Mouse (Mus musculus) MEL (cell line): ENCODE results near the gene Nudt15. TPM values are rescaled to one million over a fixed set of nuclear protein-coding genes. Genes with fewer than 3 reads are reported as not detected.

Source experiments
- DNase-seq: peaks from one replicate; pipeline ENCODE4 v3.0.0; 2011; ENCODE audit warnings: low read depth, low spot score
- H3K27ac ChIP-seq: 2 replicates; pipeline ENCODE4 v1.5.1; 2012; ENCODE audit warnings: low read depth, mild to moderate bottlenecking, control low read depth, low read length, moderate library complexity; ENCODE audit not compliant: control insufficient read depth
- H3K27me3 ChIP-seq, 2 experiments: fragments of 150-350 bp in 1 of 2; sonication (generic) in 1 of 2; 2 replicates each; pipeline ENCODE4 v1.6.1; 2012; ENCODE audit warnings: low read length in 2 of 2, mild to moderate bottlenecking in 2 of 2, improper control_type of control experiment in 1 of 2, moderate library complexity in 1 of 2; ENCODE audit not compliant: insufficient read depth in 2 of 2, control insufficient read depth in 1 of 2
- H3K36me3 ChIP-seq, 2 experiments: 2 replicates each; pipeline ENCODE4 v1.6.1; 2012 to 2014; ENCODE audit warnings: low read length in 2 of 2, improper control_type of control experiment in 1 of 2, inconsistent platforms in 1 of 2, mild to moderate bottlenecking in 1 of 2; ENCODE audit not compliant: insufficient read depth in 2 of 2, control insufficient read depth in 1 of 2
- H3K4me1 ChIP-seq, 2 experiments: fragments of 150-350 bp in 1 of 2; sonication (generic) in 1 of 2; 2 replicates each; pipeline ENCODE4 v1.6.1; 2012; ENCODE audit warnings: low read length in 2 of 2, improper control_type of control experiment in 1 of 2, mild to moderate bottlenecking in 1 of 2; ENCODE audit not compliant: insufficient read depth in 2 of 2, control insufficient read depth in 1 of 2
- H3K4me3 ChIP-seq, 2 experiments: fragments of 150-350 bp in 1 of 2; sonication (generic) in 1 of 2; 2 replicates each; pipeline ENCODE4 v1.5.1; 2012; ENCODE audit warnings: low read depth in 2 of 2, low read length in 2 of 2, mild to moderate bottlenecking in 2 of 2, moderate library complexity in 2 of 2, control low read depth in 1 of 2, improper control_type of control experiment in 1 of 2; ENCODE audit not compliant: control insufficient read depth in 1 of 2, insufficient read depth in 1 of 2
- H3K79me2 ChIP-seq: 2 replicates; pipeline ENCODE4 v1.6.1; 2012; ENCODE audit warnings: mild to moderate bottlenecking, low read length, moderate library complexity; ENCODE audit not compliant: control insufficient read depth, poor library complexity, insufficient read depth
- H3K9ac ChIP-seq: 2 replicates; pipeline ENCODE4 v1.6.1; 2012; ENCODE audit warnings: low read depth, mild to moderate bottlenecking, control low read depth, low read length, moderate library complexity; ENCODE audit not compliant: control insufficient read depth, poor library complexity, severe bottlenecking
- H3K9me3 ChIP-seq: fragments of 150-350 bp; sonication (generic); replicated peaks from 2 replicates; pipeline ENCODE4 v1.6.1; 2012; ENCODE audit warnings: mild to moderate bottlenecking, low read length, improper control_type of control experiment, moderate library complexity; ENCODE audit not compliant: insufficient read depth
- BHLHE40 ChIP-seq: IDR thresholded peaks from 2 replicates; pipeline ENCODE4 v1.6.1; 2012; ENCODE audit warnings: low read depth, mild to moderate bottlenecking, inconsistent platforms, low read length, improper control_type of control experiment, borderline replicate concordance
- GATA1 ChIP-seq: IDR thresholded peaks from 2 replicates; pipeline ENCODE4 v1.6.1; 2011; ENCODE audit warnings: low read depth, low read length, improper control_type of control experiment
- HCFC1 ChIP-seq: IDR thresholded peaks from 2 replicates; pipeline ENCODE4 v1.6.1; 2012; ENCODE audit warnings: low read depth, mild to moderate bottlenecking, inconsistent platforms, low read length, improper control_type of control experiment, moderate library complexity
- JUND ChIP-seq: IDR thresholded peaks from 2 replicates; pipeline ENCODE4 v1.6.1; 2011; ENCODE audit warnings: low read depth, mild to moderate bottlenecking, improper control_type of control experiment, low read length
- KAT2A ChIP-seq: conservative IDR thresholded peaks from 2 replicates; pipeline ENCODE4 v1.6.1; 2012; ENCODE audit warnings: low read depth, low read length, improper control_type of control experiment, inconsistent platforms
- MAX ChIP-seq: IDR thresholded peaks from 2 replicates; pipeline ENCODE4 v1.6.1; 2011; ENCODE audit warnings: low read length, improper control_type of control experiment
- MXI1 ChIP-seq: IDR thresholded peaks from 2 replicates; pipeline ENCODE4 v1.6.1; 2011; ENCODE audit warnings: mild to moderate bottlenecking, low read depth, low read length, improper control_type of control experiment
- MYB ChIP-seq: IDR thresholded peaks from 2 replicates; pipeline ENCODE4 v1.6.1; 2011; ENCODE audit warnings: mild to moderate bottlenecking, low read depth, low read length, improper control_type of control experiment
- MYC ChIP-seq: IDR thresholded peaks from 2 replicates; pipeline ENCODE4 v1.6.1; 2011; ENCODE audit warnings: low read depth, mild to moderate bottlenecking, low read length, improper control_type of control experiment, moderate library complexity
- NELFE ChIP-seq: IDR thresholded peaks from 2 replicates; pipeline ENCODE4 v1.6.1; 2011; ENCODE audit warnings: low read depth, low read length, improper control_type of control experiment
- NRF1 ChIP-seq: IDR thresholded peaks from 2 replicates; pipeline ENCODE4 v1.6.1; 2014; ENCODE audit warnings: low read depth, mild to moderate bottlenecking, inconsistent platforms, low read length, improper control_type of control experiment, moderate library complexity; ENCODE audit not compliant: poor library complexity, insufficient read depth, severe bottlenecking
- POLR2A ChIP-seq, 2 experiments: IDR thresholded peaks; 2 replicates each; pipeline ENCODE4 v1.6.1; 2011 to 2012; ENCODE audit warnings: low read length in 2 of 2, mild to moderate bottlenecking in 2 of 2, control low read depth in 1 of 2, improper control_type of control experiment in 1 of 2, low read depth in 1 of 2, moderate library complexity in 1 of 2; ENCODE audit not compliant: control insufficient read depth in 1 of 2, insufficient read depth in 1 of 2, poor library complexity in 1 of 2
- POLR2AphosphoS2 ChIP-seq: IDR thresholded peaks from 2 replicates; pipeline ENCODE4 v1.6.1; 2011; ENCODE audit warnings: low read length, improper control_type of control experiment
- SMC3 ChIP-seq: IDR thresholded peaks from 2 replicates; pipeline ENCODE4 v1.6.1; 2011; ENCODE audit warnings: low read depth, low read length, improper control_type of control experiment
- TAL1 ChIP-seq: IDR thresholded peaks from 2 replicates; pipeline ENCODE4 v1.6.1; 2012; ENCODE audit warnings: mild to moderate bottlenecking, inconsistent platforms, low read length, moderate library complexity, mixed read lengths
- TCF12 ChIP-seq: IDR thresholded peaks from 2 replicates; pipeline ENCODE4 v1.6.1; 2014; ENCODE audit warnings: low read depth, mild to moderate bottlenecking, inconsistent platforms, low read length, improper control_type of control experiment, moderate library complexity
- USF1 ChIP-seq: IDR thresholded peaks from 2 replicates; pipeline ENCODE4 v1.6.1; 2014; ENCODE audit warnings: low read depth, mild to moderate bottlenecking, inconsistent platforms, low read length, improper control_type of control experiment, moderate library complexity
- ZC3H11A ChIP-seq: IDR thresholded peaks from 2 replicates; pipeline ENCODE4 v1.6.1; 2012; ENCODE audit warnings: low read depth, mild to moderate bottlenecking, inconsistent platforms, low read length, improper control_type of control experiment
- ZMIZ1 ChIP-seq: IDR thresholded peaks from 2 replicates; pipeline ENCODE4 v1.6.1; 2012; ENCODE audit warnings: low read depth, mild to moderate bottlenecking, inconsistent platforms, low read length, improper control_type of control experiment, moderate library complexity
- ZNF384 ChIP-seq: IDR thresholded peaks from 2 replicates; pipeline ENCODE4 v1.6.1; 2012; ENCODE audit warnings: low read depth, mild to moderate bottlenecking, inconsistent platforms, low read length, improper control_type of control experiment
- polyA plus RNA-seq, 2 experiments: library from polyadenylated mRNA; stranded (reverse) in 1 of 2; unstranded in 1 of 2; fragments of >175 nt in 1 of 2; fragments of >200 nt in 1 of 2; gene quantifications; 2 replicates each; pipeline versions ENCODE4 v1.2.1 to v1.2.4; 2012; ENCODE audit warnings: low replicate concordance in 2 of 2, low read depth in 1 of 2; ENCODE audit not compliant: insufficient read length in 2 of 2, insufficient read depth in 1 of 2, missing spikeins in 1 of 2
- total RNA-seq: library from RNA; depleted of rRNA; stranded (reverse); fragments of 300-350 nt; gene quantifications from 2 replicates; pipeline ENCODE4 v1.2.3, GENCODE M21; 2012

Nudt15 gene
- total and polyA plus RNA-seq, 3 experiments = 8.8 to 12.3 TPM; not detected in 1

GRCm38 (mm10) chr14:73477077-73477476, 71.0 kb downstream of the Nudt15 start:
- DNase-seq = no peak
- peaks cover 0 to 8% of the 10 kb centered on the region in 2 experiments; a peak in 2 of 4 replicates for H3K36me3 ChIP-seq
- H3K4me3 ChIP-seq = no peak overlapping the region
- H3K79me2 ChIP-seq = no peaks in the 10 kb centered on the region
- no peaks in the 10 kb centered on the region; a peak in 2 of 4 replicates for H3K27me3 ChIP-seq
- peaks cover 0 to 11% of the 10 kb centered on the region in 2 experiments; a peak in 2 of 4 replicates for H3K4me1 ChIP-seq
- H3K27ac ChIP-seq = no peak overlapping the region
- no peak overlapping the region for H3K9ac ChIP-seq
- TF ChIP-seq NELFE = no peak
- TF ChIP-seq HCFC1 = no peak
- no peak for TF ChIP-seq ZMIZ1
- TF ChIP-seq TCF12 = no peak
- no peak for TF ChIP-seq BHLHE40
- TF ChIP-seq MAX = no peak
- TF ChIP-seq ZC3H11A = no peak
- no peak for TF ChIP-seq KAT2A
- no peak for TF ChIP-seq ZNF384
- TF ChIP-seq SMC3 = no peak
- no peak for TF ChIP-seq POLR2A (IDR thresholded peaks at IDR 0.05; ENCODE audit: control insufficient read depth in 1 of 2, insufficient read depth in 1 of 2, low read depth in 1 of 2, low read length in 2 of 2, poor library complexity in 1 of 2)
- no peak for TF ChIP-seq MYC
- no peak for TF ChIP-seq JUND
- no peak for TF ChIP-seq GATA1
- no peak for TF ChIP-seq TAL1
- TF ChIP-seq POLR2AphosphoS2 = no peak
- TF ChIP-seq MXI1 = no peak
- TF ChIP-seq MYB = no peak
- no peak for TF ChIP-seq USF1
- TF ChIP-seq, all 39 proteins: peak for 0
- no peaks in the 10 kb centered on the region for H3K9me3 ChIP-seq

GRCm38 (mm10) chr14:73476361-73476934, 71.6 kb downstream of the Nudt15 start:
- no peak overlapping the region for H3K4me3 ChIP-seq
- no peak for TF ChIP-seq NRF1
- H3K9ac ChIP-seq = no peak overlapping the region
- DNase-seq = no peak
- peaks cover 0 to 8% of the 10 kb centered on the region in 2 experiments; a peak in 2 of 4 replicates for H3K36me3 ChIP-seq
- no peaks in the 10 kb centered on the region for H3K79me2 ChIP-seq
- no peaks in the 10 kb centered on the region for H3K9me3 ChIP-seq
- no peaks in the 10 kb centered on the region; a peak in 1 of 4 replicates for H3K27me3 ChIP-seq
- peaks cover 0 to 11% of the 10 kb centered on the region in 2 experiments; a peak in 2 of 4 replicates for H3K4me1 ChIP-seq
- no peak overlapping the region for H3K27ac ChIP-seq
